Mouse (Mus musculus) cerebellum, adult 8-10 months (tissue): ENCODE data around the gene Ints6l.
"Not testable (repeated sequence)": the region's sequence is repeated elsewhere in the genome, so short reads cannot be mapped to it uniquely, and the experiment has no call there.

ENCODE experiments used
- DNase-seq: peaks from one replicate; pipeline ENCODE4 v3.0.0; 2022

The Ints6l gene

DNA sequence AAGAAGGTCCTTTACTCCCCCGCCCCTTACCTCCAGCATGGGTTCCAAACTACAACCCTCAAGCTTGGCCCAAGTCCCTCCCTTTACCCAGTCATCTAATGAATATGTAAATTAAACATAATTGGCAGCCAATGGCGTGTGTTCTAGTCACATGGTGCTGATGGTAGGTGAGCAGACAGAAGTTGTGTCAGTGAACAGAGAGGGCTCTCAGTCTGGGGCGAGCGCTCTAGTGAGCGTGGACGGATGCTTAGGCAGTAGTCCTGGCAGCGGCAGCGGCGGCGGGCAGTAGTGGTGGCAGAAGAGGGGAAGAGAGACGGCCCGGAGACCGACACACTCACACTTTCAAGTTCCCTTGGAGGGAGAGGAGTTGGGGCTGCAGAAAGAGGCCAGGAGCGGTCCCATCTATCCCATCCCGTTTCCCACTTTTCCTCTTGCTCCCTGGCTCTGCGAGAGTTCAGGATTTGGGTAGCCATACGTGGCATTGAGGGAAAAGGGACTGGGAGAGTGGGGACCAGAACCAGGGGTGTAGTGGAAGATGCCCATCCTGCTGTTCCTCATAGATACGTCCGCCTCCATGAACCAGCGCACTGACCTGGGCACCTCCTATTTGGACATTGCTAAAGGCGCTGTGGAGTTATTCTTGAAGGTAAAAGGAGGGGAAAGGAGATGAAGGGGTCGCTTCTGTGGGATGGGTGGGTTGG lies at the start of gene Ints6l:
Gene Ints6l (plus strand): TSS at position 187 of the 701 bp plus-strand sequence.
- DNase-seq: peak; percentile 70

DNA sequence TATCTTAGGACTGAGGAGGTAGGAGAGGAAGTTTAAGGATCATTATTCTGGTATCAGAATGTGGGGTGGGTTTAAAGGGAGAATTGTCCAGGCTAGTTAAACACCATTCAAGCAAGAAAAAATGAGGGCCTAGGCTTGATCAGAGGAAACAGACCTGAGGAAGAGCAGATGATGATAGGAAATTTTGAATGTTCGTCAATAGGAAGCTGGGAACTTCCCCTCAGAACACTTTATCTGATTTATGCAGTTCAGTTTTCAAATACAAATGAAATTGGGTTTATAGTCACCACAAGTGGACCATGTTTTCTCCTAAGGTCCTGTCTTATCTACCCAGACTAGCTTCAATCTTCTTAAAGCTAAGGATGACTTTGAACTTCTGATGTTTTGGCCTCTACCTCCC lies 49.2 kb upstream of the Ints6l start:
- DNase-seq: no peak

DNA sequence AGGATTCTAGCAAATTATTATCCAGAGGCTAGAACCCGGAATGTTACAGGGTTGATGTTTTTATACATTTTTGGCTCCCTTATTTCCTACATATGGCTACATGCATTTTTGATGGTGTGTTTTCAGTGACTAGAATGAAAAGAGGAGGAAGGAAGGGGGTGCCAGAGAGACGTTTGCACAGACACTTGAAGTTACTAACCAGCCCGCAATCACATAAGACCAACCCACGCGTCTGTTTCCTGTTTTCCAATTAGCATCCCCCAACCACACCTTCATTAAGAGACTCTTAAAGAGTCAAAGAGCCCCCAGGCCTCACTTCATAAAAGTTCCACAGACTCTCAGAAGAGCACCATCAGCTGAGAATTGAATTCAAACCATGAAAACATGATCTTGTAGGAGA lies 48.5 kb upstream of the Ints6l start:
- DNase-seq: no peak

DNA sequence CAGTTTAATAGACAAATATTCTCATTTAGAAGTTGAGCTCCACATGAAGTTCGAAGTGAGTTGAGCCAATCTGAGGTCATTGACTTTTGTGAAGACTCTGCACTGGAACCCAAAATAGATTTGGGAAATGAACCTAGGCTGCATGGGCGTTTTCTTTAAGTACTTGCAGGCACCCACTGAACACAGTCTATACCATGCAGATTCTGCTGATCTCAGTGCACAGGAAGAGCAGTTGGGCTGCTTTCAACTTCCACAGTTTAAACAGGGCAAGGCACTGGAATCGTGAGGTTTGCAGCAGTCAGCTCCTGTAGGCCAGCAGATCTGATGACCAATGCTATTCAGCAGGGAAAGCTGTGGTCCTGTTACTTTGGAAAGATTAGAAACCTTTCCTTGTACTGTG lies 38.4 kb upstream of the Ints6l start:
- DNase-seq: no peak

DNA sequence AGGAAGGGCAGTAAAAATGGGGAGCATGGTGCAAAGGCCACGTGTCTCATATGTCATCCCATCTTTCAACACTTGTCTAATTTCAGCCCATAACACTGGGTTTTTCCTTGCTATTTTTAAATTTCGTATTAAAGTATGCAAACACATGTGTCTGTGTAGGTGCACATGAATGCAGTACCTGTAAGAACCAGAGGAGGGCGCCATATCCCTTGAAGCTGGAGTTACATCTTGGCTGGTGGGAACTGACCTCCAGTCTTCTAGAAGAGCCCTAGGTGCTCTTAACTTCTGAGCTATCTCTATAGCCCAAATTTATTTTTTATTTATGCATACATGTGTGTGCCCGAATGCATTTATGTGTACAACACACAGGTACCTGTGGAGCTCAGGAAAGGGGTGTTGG lies 37.1 kb upstream of the Ints6l start:
- DNase-seq: no peak

DNA sequence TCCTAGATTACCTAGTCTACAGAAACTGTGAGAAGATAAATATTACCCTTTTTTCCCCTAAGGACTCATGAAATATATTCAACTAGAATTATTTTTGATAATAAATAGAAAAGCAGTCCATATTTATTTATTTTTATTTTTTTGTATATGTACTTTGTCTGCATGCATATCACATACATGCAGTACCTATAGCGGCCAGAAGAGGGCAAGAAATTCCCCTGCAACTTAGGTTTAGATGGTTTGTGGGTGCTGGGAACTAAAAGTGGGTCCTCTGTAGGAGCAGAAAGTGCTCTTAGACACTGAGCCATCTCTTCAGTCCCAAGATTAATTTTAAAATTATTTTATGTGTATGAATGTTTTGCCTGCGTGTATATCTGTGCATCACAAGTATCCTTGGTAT lies 24.1 kb upstream of the Ints6l start:
- no peak for DNase-seq

DNA sequence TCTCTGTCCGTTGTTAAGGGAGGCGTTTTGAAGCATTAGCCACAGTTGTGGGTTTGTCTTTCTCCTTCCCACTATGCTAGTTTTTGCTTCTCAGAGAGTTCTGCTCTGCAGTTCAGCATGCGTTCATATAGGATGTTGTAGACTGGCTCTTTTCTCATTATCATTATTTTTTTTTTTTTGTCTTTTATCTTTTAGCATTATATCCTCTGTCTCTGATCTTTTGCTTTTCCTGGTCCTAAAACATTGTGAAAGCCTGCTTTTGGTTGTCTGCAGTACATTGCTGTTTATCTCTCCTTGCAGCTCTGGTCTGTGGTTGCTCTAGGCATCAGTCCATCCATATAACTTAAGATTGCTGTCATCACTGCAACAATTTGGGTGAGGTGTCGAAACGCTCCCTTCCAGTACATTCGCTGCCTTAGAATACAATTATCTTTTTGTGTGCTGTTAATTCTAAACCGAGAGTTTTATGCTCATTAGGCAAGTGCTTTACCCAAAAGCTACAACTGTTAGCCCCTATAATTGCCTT lies 18.8 kb upstream of the Ints6l start:
- DNase-seq: no peak

DNA sequence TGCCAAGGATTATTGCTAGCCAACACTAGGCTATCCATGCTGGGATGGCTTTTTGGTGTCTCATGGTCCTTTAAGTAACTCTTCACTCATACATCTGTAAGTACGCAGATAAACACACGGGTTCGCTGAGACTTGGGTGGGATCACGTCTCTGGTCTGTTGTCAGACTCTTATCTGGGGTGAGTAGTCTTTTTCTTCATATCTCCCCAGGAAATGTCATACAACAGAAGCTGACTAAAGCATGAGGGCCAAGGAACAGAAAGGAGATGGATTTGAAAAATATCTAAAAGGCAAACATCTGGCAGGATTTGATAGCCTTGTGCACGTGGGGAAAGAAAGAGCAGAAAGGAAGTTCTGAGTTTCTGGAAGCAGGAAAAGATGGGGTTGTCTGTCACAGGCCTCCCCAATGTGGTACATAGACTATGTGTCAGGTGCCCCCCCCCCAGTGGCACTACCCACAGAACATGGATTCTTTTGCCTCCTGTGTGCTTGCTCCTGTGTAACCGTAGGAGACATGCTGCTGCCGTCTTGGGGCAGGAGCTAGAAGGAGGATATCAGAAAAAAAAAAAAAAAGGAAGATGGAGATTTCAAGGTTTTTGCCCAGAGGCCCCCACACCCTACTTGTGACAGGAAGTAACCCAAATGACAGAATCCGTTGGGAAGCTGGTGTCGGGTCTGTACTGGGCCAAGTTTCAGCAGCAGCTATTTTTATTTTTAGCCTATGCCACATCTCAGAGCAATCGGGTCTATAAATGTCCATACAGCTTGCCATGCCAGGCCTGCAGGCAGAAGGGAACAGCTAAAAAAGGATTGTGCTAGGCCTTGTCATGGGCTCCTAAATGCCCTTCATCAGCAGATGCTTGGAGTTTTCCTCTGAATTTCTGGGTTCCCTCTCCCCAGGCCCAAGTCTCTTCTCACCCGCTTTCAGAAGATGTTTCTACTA lies 7.9 kb upstream of the Ints6l start:
- no peak for DNase-seq

DNA sequence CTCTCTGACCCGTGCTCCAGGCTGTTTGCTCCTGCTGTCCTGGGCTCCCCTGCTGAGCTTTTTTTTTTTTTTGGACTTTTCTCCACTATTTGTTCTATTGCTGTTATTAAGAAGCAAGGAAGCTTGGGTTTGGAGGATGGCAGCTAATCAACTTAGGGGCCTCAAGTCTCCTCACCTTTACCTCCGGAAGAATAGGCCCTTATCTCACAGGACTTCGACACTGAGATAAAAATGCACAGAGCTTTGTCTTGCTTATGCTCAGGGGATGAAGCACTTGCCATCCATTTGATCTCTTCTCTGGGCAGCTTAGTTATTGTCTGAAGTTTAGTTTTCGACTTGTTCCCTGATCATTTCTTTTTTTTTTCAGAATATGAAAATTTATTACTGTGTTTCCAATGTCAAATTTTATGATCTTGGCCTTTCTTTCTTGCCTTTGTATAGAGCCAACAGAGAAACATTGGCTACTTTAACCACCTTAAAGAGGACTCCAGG lies 7.1 kb upstream of the Ints6l start, which contains the start of gene Gm2174:
Gene Gm2174 (plus strand): TSS at position 442 of the 492 bp plus-strand sequence.
- no peak for DNase-seq

DNA sequence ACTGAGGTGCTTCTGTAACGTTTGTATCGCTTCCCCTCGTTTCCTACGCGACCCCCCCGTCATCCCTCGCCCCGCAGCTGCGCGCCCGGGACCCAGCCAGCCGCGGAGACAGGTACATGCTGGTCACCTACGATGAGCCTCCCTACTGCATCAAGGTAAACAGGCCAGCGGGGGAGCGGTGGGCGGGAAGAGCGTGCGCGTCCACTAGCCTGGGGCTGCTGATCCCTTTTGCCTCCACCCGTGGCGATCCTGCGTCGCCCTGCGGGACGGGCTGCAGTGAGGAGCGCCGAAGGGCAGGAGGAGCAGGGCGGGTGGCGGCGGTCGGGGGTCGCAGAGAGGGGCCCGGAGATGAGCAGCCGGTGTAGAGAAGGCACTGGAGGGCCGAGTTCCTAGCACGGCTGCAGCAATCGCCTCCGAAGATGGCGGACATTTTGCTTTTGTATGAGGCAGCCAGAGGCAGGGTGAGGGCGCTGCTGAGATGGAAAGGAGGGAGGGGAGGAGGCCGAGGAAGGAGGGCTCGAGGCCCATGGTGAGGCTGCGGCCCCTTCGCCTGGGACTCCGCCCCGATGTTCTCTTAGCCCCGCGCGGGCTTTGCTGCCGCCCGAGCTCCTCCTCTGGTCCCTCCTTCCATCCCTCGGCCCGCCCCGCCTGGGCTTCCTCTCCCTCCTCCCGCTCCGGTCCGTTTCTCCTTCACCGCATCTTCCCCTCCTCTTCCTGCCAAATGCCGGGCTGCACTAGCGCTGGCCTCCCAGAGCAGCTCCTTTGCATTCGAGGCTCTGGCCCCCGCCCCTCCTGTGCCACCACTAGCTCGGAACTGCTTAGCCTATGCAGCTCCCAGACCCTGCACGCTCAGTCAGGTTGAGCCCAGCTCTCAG lies 952 bp downstream of the Ints6l start:
- DNase-seq: peak; percentile 83

DNA sequence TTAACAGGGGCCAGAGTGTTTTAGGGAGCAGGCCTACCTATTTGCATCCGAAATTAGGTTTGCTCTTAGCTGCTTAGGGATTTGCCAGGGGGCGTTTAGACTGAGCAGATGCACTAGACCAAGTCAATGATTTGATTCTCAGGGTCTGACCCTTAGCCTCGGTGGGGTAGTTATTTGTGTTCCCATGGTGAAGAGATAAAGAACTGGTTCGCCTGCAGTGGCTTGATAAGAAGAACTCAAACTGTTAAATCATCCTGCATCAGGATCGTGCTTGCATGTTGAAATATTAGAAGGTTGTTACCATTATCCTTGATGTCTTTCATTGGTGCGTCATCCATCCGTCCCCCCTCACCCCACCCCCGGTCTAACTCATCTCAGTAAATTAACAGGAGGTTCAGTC lies 1.7 kb downstream of the Ints6l start:
- peak; percentile 17 for DNase-seq

DNA sequence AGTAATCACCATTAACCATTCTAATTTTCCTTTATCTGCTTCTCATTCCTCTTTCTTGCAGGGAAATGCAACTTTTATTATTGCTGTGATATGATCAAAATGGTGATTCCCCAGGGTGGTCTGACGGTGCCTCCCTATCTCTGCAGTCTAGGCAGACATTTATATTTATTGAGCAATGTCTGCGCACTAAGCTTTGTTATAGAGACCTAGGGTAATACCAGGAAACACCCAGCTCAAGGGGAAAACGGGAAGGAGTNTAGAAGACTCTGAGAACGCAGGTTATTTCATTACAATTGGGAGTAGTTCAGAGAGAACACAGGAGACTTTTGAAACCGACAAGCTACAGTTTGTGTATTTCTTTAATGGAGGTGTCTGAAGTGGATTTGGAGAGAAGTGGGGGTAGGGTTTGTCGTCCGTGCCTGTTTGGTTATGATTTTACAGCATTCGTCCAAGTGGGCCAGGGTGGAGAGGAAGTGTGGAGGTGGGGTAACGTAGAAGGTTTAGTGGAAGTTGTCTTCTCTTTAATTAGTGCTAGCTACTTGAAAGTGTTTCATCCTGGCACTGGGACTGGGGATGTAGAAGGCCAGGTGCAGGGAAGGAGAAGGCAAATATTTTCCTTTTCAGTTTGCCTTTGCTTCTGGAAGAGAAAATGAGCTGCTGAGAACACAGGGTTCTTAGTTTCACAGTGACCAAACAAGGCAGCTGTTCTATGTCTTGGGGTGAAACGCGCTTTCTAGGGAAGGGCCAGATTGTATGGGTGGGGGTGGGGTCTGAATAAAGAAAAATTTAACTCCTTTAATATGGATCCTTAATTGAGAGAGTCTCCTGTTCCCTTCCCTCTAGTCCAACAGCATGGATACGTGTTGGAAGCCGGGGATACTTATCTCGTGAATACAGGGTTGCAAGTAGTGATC lies 7.6 kb downstream of the Ints6l start:
- DNase-seq: no peak

DNA sequence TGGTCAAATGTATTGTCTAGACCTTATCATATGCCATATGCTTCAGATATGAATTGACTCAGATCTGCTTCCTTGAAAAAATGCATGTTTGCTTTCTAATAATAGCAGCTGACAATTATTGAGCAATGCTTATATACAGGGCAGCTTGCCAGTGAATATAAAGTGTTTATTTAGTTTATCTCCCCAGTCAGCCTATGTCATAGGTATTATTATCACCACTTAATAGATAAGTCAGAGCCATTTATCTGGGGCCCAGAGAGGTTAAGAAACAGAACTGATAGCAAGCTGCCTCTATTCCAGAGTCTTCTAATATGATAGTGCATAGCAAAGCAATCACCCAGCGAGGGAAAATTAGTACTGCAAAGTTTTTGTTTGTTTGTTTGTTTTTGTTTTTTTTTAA lies 10.2 kb downstream of the Ints6l start:
- DNase-seq: no peak

DNA sequence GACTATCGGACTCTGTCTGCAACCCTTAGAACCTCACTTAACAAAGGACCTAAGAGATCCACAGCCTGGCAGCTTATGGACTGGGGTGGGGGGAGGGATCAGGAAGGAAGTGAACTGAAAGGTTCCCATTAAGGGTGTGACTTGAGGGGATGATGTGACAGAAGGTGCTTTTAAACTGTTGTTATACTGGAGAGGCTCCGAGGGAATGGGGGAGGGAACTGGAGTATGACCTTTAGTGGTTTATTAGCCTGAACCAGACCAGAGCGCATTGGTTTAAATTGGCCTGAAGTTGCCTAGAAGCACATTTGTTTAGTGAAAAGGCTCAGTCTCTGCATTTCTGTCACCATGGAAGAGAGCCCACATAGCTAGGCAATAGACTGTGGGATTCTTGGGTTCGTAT lies 13.0 kb downstream of the Ints6l start:
- no peak for DNase-seq

DNA sequence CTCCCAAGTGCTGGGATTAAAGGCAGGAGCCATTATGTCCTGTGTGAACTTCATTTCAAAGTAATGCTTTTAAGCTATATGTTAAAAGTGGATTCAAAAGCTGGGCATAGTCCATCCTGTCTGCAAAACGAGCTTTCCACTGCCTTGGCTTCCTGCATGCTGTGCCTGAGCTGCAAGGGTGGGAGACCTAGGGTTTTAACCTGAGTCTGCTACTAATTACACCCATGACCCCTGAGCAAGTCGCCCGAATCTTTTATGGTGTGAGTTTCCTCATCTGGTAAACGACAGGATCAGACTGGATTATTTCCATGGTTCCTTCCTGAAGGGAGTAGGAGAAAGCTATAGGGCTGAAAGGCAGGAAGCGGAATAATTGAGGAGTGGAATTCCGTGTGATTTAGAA lies 13.8 kb downstream of the Ints6l start:
- DNase-seq: no peak

DNA sequence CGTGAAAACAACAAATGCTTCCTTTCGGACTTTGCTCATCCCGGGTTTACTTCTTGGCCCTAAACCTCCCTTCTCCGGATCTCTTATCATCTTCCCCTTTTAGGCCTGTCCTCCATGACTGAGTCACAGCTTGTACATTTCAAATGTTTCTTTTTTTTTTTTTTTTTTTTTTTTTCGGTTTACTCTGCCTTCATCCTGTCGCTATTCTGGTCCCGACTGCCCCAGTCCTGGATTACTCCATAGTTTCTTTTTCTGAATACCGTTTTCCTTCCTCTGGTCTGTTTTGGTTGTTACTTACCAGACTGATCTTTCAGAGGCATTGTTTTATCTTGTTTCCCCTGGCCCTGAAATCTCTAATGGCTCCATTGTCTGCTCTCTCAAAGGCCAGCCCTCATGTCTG lies 19.4 kb downstream of the Ints6l start:
- DNase-seq: no peak

DNA sequence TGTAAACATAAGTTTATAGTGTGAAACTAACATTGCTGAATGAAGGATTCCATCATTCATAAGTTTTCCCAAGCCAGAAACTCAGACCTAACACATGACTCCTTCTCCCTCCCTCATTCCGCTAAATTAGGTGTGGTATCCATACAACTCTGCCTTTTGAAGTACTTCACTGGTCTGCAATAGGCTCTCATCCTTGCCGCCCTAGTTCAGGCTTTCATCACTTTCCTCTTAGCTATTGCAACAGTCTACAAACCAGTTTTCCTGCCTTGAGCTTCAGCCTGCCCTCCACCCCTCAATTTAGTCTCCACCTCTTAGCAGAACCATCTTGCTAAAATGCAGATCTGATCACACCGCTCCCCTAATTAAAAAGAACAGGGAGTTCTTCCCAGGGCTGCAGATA lies 22.9 kb downstream of the Ints6l start:
- no peak for DNase-seq

DNA sequence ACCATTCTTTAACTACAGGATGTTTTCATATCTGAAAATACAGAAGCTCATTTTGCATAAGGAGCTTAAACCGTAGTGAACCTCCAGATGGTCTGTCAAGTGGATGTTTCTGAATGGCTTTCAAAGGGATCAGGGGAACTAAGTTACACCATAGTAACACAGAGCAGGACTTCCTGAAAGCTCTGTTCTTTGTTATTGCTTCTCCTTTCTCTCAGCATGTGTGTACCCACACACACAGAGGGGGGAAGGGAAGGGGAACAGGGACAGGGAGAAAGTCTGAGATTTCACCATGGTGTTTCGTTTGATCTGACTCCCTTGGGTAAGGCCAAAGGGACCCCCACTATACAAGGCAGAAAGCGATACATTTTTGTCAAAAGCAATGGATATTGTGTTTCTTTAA lies 27.2 kb downstream of the Ints6l start:
- DNase-seq: no peak

DNA sequence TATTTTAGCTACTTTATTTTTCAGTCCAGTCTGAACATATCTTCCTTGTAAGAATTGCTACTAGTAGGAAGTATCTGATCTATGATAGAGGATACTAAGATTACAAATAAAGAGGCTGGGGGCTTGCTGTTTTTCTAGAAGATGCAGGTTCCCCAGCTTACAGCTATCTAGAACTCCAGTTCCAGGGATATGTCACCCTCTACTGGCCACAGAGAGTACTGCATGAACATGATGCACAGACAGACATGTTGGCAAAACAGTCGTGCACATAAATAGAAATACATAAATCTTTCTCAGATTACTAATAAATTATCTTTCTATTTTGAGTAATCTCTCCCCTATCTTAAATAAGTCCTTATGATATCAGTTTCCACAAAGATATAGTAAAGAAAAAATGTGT lies 35.1 kb downstream of the Ints6l start:
- peak; percentile 72 for DNase-seq

DNA sequence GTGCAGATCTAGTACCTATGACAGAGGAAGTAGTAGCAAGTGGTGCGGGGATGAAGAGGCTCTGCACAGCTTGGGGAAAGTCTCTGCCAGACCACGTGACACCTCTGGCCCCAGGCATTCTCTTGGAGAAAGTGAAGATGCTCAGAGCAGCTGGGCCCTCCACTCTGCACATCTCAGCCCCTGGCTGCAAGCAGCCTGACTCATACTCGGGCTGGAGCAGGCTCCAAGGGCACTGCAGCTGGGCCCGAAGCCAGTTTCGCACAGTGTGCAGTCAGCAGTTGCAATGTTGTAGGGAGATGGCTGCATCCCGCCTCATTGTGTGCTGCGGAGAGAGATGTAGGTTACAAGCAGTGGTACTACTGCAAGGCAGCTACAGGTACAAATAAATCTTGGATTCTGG lies 42.6 kb downstream of the Ints6l start:
- no peak for DNase-seq

DNA sequence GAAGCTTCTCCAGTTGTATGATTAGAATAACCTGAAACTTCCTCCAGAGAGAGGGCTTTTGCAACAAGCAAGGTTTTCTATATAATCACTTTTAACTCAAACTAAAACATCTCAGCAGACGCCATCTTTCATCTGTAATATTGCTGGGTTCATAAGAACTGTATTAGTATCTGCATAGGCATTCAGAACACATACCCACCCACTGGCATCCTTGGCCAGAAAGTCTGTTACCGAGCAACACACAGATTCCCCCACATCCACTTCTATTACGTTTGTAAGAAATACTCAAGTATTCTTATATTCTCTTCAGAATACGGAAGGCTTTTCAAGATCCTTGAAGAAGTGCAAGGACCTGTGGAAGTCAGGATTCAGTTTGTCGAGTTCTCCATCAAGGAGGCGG lies 69.8 kb downstream of the Ints6l start, which contains the start of gene Gm10477:
Gene Gm10477 (plus strand): TSS at position 301 of the 400 bp plus-strand sequence.
- DNase-seq: not testable (repeated sequence)
